Mouse (Mus musculus) CH12.LX (cell line): ENCODE results near the gene Rab21. TPM values are rescaled to one million over a fixed set of nuclear protein-coding genes. Genes with fewer than 3 reads are reported as not detected.

Experiments used
- DNase-seq: peaks from one replicate; pipeline ENCODE4 v3.0.0-alpha.2; 2013; ENCODE audit errors: extremely low read depth
- H3K27ac ChIP-seq: 2 replicates; pipeline ENCODE4 v1.5.1; 2012; ENCODE audit warnings: low read depth, mild to moderate bottlenecking, control low read depth, moderate library complexity; ENCODE audit not compliant: insufficient read depth
- H3K27me3 ChIP-seq: replicated peaks from 2 replicates; pipeline ENCODE3; 2012; ENCODE audit warnings: inconsistent platforms
- H3K36me3 ChIP-seq, 2 experiments: replicated peaks in 1 of 2; 2 replicates each; pipeline versions ENCODE3 to v1.6.1; 2012; ENCODE audit warnings: inconsistent platforms in 1 of 2, low read length in 1 of 2, mild to moderate bottlenecking in 1 of 2, mixed read lengths in 1 of 2, moderate library complexity in 1 of 2; ENCODE audit not compliant: control insufficient read depth in 1 of 2, insufficient read depth in 1 of 2
- H3K4me1 ChIP-seq, 2 experiments: 2 replicates each; pipeline ENCODE4 v1.6.1; 2012; ENCODE audit warnings: inconsistent platforms in 1 of 2, moderate library complexity in 1 of 2; ENCODE audit not compliant: insufficient read depth in 2 of 2, control insufficient read depth in 1 of 2
- H3K4me2 ChIP-seq: 2 replicates; pipeline ENCODE4 v1.6.1; 2012; ENCODE audit warnings: low read depth, mild to moderate bottlenecking, control low read depth; ENCODE audit not compliant: poor library complexity, insufficient read depth, severe bottlenecking
- H3K4me3 ChIP-seq, 3 experiments: fragments of 150-350 bp in 1 of 3; sonication (generic) in 1 of 3; replicated peaks in 1 of 3; 2 replicates each; pipeline versions ENCODE3 to v1.5.1; 2011 to 2012; ENCODE audit warnings: low read depth in 2 of 3, low read length in 2 of 3, mild to moderate bottlenecking in 2 of 3, moderate library complexity in 2 of 3, control low read depth in 1 of 3, improper control_type of control experiment in 1 of 3, inconsistent platforms in 1 of 3, mixed read lengths in 1 of 3; ENCODE audit not compliant: poor library complexity in 1 of 3
- H3K79me2 ChIP-seq: replicated peaks from 2 replicates; pipeline ENCODE4 v1.6.1; 2012; ENCODE audit warnings: mild to moderate bottlenecking, moderate library complexity; ENCODE audit not compliant: control insufficient read depth, poor library complexity, insufficient read depth, severe bottlenecking; ENCODE audit errors: extremely low read depth
- H3K9ac ChIP-seq: 2 replicates; pipeline ENCODE4 v1.6.1; 2012; ENCODE audit warnings: low read depth, mild to moderate bottlenecking, control low read depth, moderate library complexity; ENCODE audit not compliant: insufficient read depth
- H3K9me3 ChIP-seq: replicated peaks from 2 replicates; pipeline ENCODE3; 2012; ENCODE audit warnings: low read length, inconsistent platforms, mixed read lengths
- BHLHE40 ChIP-seq: IDR thresholded peaks from 2 replicates; pipeline ENCODE4 v1.6.1; 2011; ENCODE audit warnings: mild to moderate bottlenecking, low read depth, low read length, improper control_type of control experiment
- CHD2 ChIP-seq: IDR thresholded peaks from 2 replicates; pipeline ENCODE4 v1.6.1; 2011; ENCODE audit warnings: low read length, improper control_type of control experiment
- CTCF ChIP-seq, 2 experiments: IDR thresholded peaks in 1 of 2; conservative IDR thresholded peaks in 1 of 2; 2 replicates each; pipeline ENCODE4 v1.5.1; 2011 to 2012; ENCODE audit warnings: low read depth in 2 of 2, low read length in 2 of 2, improper control_type of control experiment in 1 of 2, inconsistent platforms in 1 of 2, mild to moderate bottlenecking in 1 of 2, moderate library complexity in 1 of 2
- EP300 ChIP-seq: IDR thresholded peaks from 2 replicates; pipeline ENCODE4 v1.6.1; 2011; ENCODE audit warnings: low read length, improper control_type of control experiment
- ETS1 ChIP-seq: conservative IDR thresholded peaks from 2 replicates; pipeline ENCODE4 v1.6.1; 2012; ENCODE audit warnings: low read depth, mild to moderate bottlenecking, inconsistent platforms, low read length, improper control_type of control experiment, moderate library complexity
- GABPA ChIP-seq: IDR thresholded peaks from 2 replicates; pipeline ENCODE4 v1.6.1; 2012; ENCODE audit warnings: low read depth, low read length, improper control_type of control experiment, inconsistent platforms; ENCODE audit not compliant: insufficient replicate concordance
- JUN ChIP-seq: IDR thresholded peaks from 2 replicates; pipeline ENCODE4 v1.6.1; 2011; ENCODE audit warnings: low read depth, mild to moderate bottlenecking, low read length, improper control_type of control experiment, moderate library complexity; ENCODE audit not compliant: insufficient read depth
- JUND ChIP-seq: conservative IDR thresholded peaks from 2 replicates; pipeline ENCODE4 v1.6.1; 2011; ENCODE audit warnings: low read depth, low read length, improper control_type of control experiment
- KAT2A ChIP-seq: IDR thresholded peaks from 2 replicates; pipeline ENCODE4 v1.6.1; 2012; ENCODE audit warnings: low read length, improper control_type of control experiment, inconsistent platforms; ENCODE audit not compliant: insufficient replicate concordance
- MAZ ChIP-seq: IDR thresholded peaks from 2 replicates; pipeline ENCODE4 v1.6.1; 2012; ENCODE audit warnings: low read depth, mild to moderate bottlenecking, inconsistent platforms, low read length, improper control_type of control experiment, moderate library complexity
- MXI1 ChIP-seq: IDR thresholded peaks from 2 replicates; pipeline ENCODE4 v1.6.1; 2011; ENCODE audit warnings: mild to moderate bottlenecking, low read depth, low read length, improper control_type of control experiment
- NRF1 ChIP-seq: IDR thresholded peaks from 2 replicates; pipeline ENCODE4 v1.6.1; 2014; ENCODE audit warnings: low read depth, mild to moderate bottlenecking, inconsistent platforms, low read length, improper control_type of control experiment, moderate library complexity
- PAX5 ChIP-seq: IDR thresholded peaks from 2 replicates; pipeline ENCODE4 v1.6.1; 2012; ENCODE audit warnings: low read length, inconsistent platforms, mixed read lengths
- POLR2A ChIP-seq: IDR thresholded peaks from 2 replicates; pipeline ENCODE4 v1.6.1; 2011; ENCODE audit warnings: low read depth, mild to moderate bottlenecking, improper control_type of control experiment, low read length
- RCOR1 ChIP-seq: conservative IDR thresholded peaks from 2 replicates; pipeline ENCODE4 v1.6.1; 2012; ENCODE audit warnings: low read depth, mild to moderate bottlenecking, inconsistent platforms, low read length, improper control_type of control experiment
- TBP ChIP-seq: conservative IDR thresholded peaks from 2 replicates; pipeline ENCODE4 v1.6.1; 2011; ENCODE audit warnings: low read depth, low read length, improper control_type of control experiment
- TCF12 ChIP-seq: IDR thresholded peaks from 2 replicates; pipeline ENCODE4 v1.6.1; 2014; ENCODE audit warnings: low read depth, mild to moderate bottlenecking, inconsistent platforms, low read length, improper control_type of control experiment
- USF2 ChIP-seq: conservative IDR thresholded peaks from 2 replicates; pipeline ENCODE4 v1.6.1; 2011; ENCODE audit warnings: low read depth, low read length, improper control_type of control experiment
- ZKSCAN1 ChIP-seq: IDR thresholded peaks from 2 replicates; pipeline ENCODE4 v1.6.1; 2012; ENCODE audit warnings: low read depth, inconsistent platforms, low read length, improper control_type of control experiment, borderline replicate concordance
- ZMIZ1 ChIP-seq: IDR thresholded peaks from 2 replicates; pipeline ENCODE4 v1.6.1; 2012; ENCODE audit warnings: low read depth, mild to moderate bottlenecking, inconsistent platforms, low read length, improper control_type of control experiment
- dilution Hi-C: fragments of 300-500 bp; cut with MboI; formaldehyde crosslinking; loops from 2 replicates; pipeline ENCODE4 v1.14.3; 2020; ENCODE audit warnings: low sequenced_read_pairs; ENCODE audit not compliant: extremely low pct_unique_long_range_greater_than_20kb, extremely low pct_ligation_motif_present
- in situ Hi-C: fragments of 300-500 bp; cut with MboI; formaldehyde crosslinking; loops from 3 replicates; pipeline ENCODE4 v1.14.3; 2019; ENCODE audit warnings: low sequenced_read_pairs, low pct_ligation_motif_present, low pct_unique_long_range_greater_than_20kb, mixed read lengths
- polyA plus RNA-seq: library from polyadenylated mRNA; unstranded; fragments of >175 nt; gene quantifications from 2 replicates; pipeline ENCODE4 v1.2.1, GENCODE M21; 2012; ENCODE audit warnings: low read depth; ENCODE audit not compliant: insufficient read length
- total RNA-seq, 2 experiments: library from RNA; depleted of rRNA; stranded (reverse); fragments of 300-350 nt in 1 of 2; fragments of >200 nt in 1 of 2; gene quantifications; 2 replicates each; pipeline ENCODE4 v1.2.3; 2012 to 2014

Rab21 gene
- total and polyA plus RNA-seq, 3 experiments = 55.6 to 58.4 (median 57.4) TPM

GRCm38 (mm10) chr10:115348131-115348530 is 32.7 kb upstream of the Rab21 start:
- H3K27ac ChIP-seq = no peak overlapping the region
- H3K4me2 ChIP-seq = no peak overlapping the region
- TF ChIP-seq POLR2A (no peak), JUND (no peak), GABPA (no peak), MXI1 (no peak), MAZ (no peak), ZMIZ1 (no peak), TCF12 (no peak), CTCF (conservative IDR thresholded peaks at IDR 0.05 in 1 of 2, IDR thresholded peaks at IDR 0.05 in 1 of 2; ENCODE audit: low read depth in 2 of 2, low read length in 2 of 2) (no peak), NRF1 (no peak), BHLHE40 (no peak)
- TF ChIP-seq, all 38 proteins: peak for 0
- no peak for DNase-seq
- Histone ChIP-seq H3K4me1 (peaks cover 7 to 23% of the 10 kb centered on the region in 2 experiments), H3K9me3 (peaks cover 4% of the 10 kb centered on the region), H3K79me2 (no peaks in the 10 kb centered on the region), H3K4me3 (no peak overlapping the region), H3K36me3 (peaks cover 24 to 48% of the 10 kb centered on the region in 2 experiments), H3K27me3 (no peaks in the 10 kb centered on the region), H3K9ac (no peak overlapping the region)
- in situ Hi-C loops = no loop called here
- dilution Hi-C loops = no loop called here

DNA sequence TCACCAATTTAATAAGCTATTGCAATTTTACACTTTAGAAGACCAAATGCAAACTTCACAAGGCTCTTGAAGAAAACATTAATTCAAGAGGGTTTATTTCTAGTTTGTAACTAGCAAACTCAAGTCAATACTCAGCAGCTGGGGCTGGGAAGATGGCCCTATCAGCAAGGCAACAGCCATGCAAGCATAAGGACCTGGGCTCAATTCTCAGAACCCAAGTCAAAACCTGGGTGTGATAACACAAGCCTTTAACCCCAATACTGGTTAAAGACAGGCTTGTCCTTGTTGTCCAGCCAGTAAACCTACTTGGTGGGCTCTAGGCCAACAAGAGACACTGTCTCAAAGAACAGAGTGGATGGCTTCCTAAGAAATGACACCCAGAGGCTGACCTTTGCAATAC is 31.1 kb upstream of the Rab21 start:
- DNase-seq = no peak
- in situ Hi-C loops = no loop called here
- no peak for TF ChIP-seq RCOR1
- TF ChIP-seq NRF1 = no peak
- TF ChIP-seq PAX5 = no peak
- no peak for TF ChIP-seq GABPA
- no peak for TF ChIP-seq TBP
- no peak for TF ChIP-seq KAT2A
- no peak for TF ChIP-seq EP300
- TF ChIP-seq CHD2 = no peak
- no peak for TF ChIP-seq JUN
- TF ChIP-seq MXI1 = no peak
- TF ChIP-seq USF2 = no peak
- no peak for TF ChIP-seq ZKSCAN1
- TF ChIP-seq TCF12 = no peak
- no peak for TF ChIP-seq ZMIZ1
- TF ChIP-seq ETS1 = no peak

More for the DNA sequence above, 31.1 kb upstream of the Rab21 start:
- H3K9ac ChIP-seq = no peak overlapping the region
- H3K4me1 ChIP-seq = peaks cover 12 to 32% of the 10 kb centered on the region in 2 experiments
- no peak overlapping the region for H3K4me3 ChIP-seq
- H3K9me3 ChIP-seq = peaks cover 4% of the 10 kb centered on the region
- H3K27ac ChIP-seq = no peak overlapping the region
- H3K4me2 ChIP-seq = no peak overlapping the region
- H3K36me3 ChIP-seq = peaks cover 32 to 58% of the 10 kb centered on the region in 2 experiments
- no peaks in the 10 kb centered on the region for H3K27me3 ChIP-seq
- no peaks in the 10 kb centered on the region for H3K79me2 ChIP-seq
- dilution Hi-C loops = no loop called here
